8 mouse cellular contexts compared by ENCODE assay signal in genomic region chr7:131362269-131362614, GRCm38 (mm10). TPM values are rescaled to one million over a fixed set of nuclear protein-coding genes. Genes with fewer than 3 reads are reported as not detected.
DNase-seq lines count a peak whose midpoint lies in the region; ATAC-seq and TF ChIP-seq lines count a peak whose summit lies in the region.

No protein-coding gene starts in this region.

- peak overlapping the region; percentile 97 for H3K27ac ChIP-seq in heart, embryonic 15.5 days
- peak overlapping the region; percentile 70 for H3K27ac ChIP-seq in hindbrain, embryonic 11.5 days (ENCODE audit: low read depth, low read length)
- peak overlapping the region; percentile 94 for H3K27ac ChIP-seq in midbrain, embryonic 10.5 days (replicated peaks)

- no peak for DNase-seq in heart, adult 11 months
- no peak for DNase-seq in Patski (ENCODE audit: low read depth, low spot score)
- no peak for DNase-seq in hindbrain, embryonic 11.5 days (ENCODE audit: low spot score)
- DNase-seq in midbrain, embryonic 10.5 days (ENCODE audit: low spot score): no peak
- no peak for DNase-seq in cerebellum, postnatal 25 days
- no peak for DNase-seq in left cerebral cortex, postnatal 36 days (ENCODE audit: low spot score in 2 of 2)
- DNase-seq in embryo, embryonic 11 days: no peak

- H3K27me3 ChIP-seq in heart, embryonic 15.5 days: no peaks in the 10 kb centered on the region
- no peaks in the 10 kb centered on the region for H3K27me3 ChIP-seq in Patski
- H3K27me3 ChIP-seq in hindbrain, embryonic 11.5 days (ENCODE audit: control insufficient read depth, insufficient read depth, low read length): no peaks in the 10 kb centered on the region
- peaks cover 7% of the 10 kb centered on the region; the same call in 1 of the 2 replicates for H3K27me3 ChIP-seq in midbrain, embryonic 10.5 days (ENCODE audit: low read depth, poor library complexity, severe bottlenecking)

- CTCF ChIA-PET in Patski (lab: Charles Lee): no interaction called here

- H3K9me3 ChIP-seq in heart, embryonic 15.5 days (replicated peaks): no peaks in the 10 kb centered on the region
- H3K9me3 ChIP-seq in hindbrain, embryonic 11.5 days (ENCODE audit: control insufficient read depth, low read length): no peaks in the 10 kb centered on the region
- H3K9me3 ChIP-seq in midbrain, embryonic 10.5 days (replicated peaks): no peaks in the 10 kb centered on the region

- peak overlapping the region; percentile 86 for H3K4me3 ChIP-seq in heart, embryonic 15.5 days
- H3K4me3 ChIP-seq in hindbrain, embryonic 11.5 days (ENCODE audit: low read depth, low read length): peak overlapping the region; percentile 89
- peak overlapping the region; percentile 89 for H3K4me3 ChIP-seq in midbrain, embryonic 10.5 days

- peaks cover 16% of the 10 kb centered on the region for H3K4me1 ChIP-seq in heart, embryonic 15.5 days (replicated peaks)
- no peaks in the 10 kb centered on the region for H3K4me1 ChIP-seq in hindbrain, embryonic 11.5 days (replicated peaks; ENCODE audit: control insufficient read depth, insufficient read depth, low read length)
- H3K4me1 ChIP-seq in midbrain, embryonic 10.5 days: peaks cover 22% of the 10 kb centered on the region

- ATAC-seq in heart, embryonic 15.5 days (replicated peaks; ENCODE audit: insufficient number of reproducible peaks, insufficient read depth, low FRiP score, low read depth): peak; percentile 64
- peak; percentile 45 for ATAC-seq in Patski
- ATAC-seq in hindbrain, embryonic 11.5 days (ENCODE audit: low FRiP score): peak; percentile 81

- H3K4me2 ChIP-seq in heart, embryonic 15.5 days: peak overlapping the region; percentile 93
- peak overlapping the region; percentile 82 for H3K4me2 ChIP-seq in hindbrain, embryonic 11.5 days (replicated peaks; ENCODE audit: low read depth, low read length)

- peak overlapping the region; percentile 88 for H3K9ac ChIP-seq in heart, embryonic 15.5 days
- H3K9ac ChIP-seq in hindbrain, embryonic 11.5 days (ENCODE audit: low read depth, low read length): peak overlapping the region; percentile 92

- POLR2A ChIA-PET in Patski (lab: Charles Lee): no interaction called here

- under 1% methylated on average over 35 of the region's 35 CpGs for WGBS in heart, embryonic 15.5 days
- under 1% methylated on average over 35 of the region's 35 CpGs for WGBS in hindbrain, embryonic 11.5 days
- WGBS in midbrain, embryonic 10.5 days: under 1% methylated on average over 35 of the region's 35 CpGs

- H3K36me3 ChIP-seq in heart, embryonic 15.5 days: peaks cover 20% of the 10 kb centered on the region
- H3K36me3 ChIP-seq in hindbrain, embryonic 11.5 days (ENCODE audit: control insufficient read depth, insufficient read depth, low read length): peaks cover 2% of the 10 kb centered on the region; the same call in 1 of the 2 replicates
- peaks cover 38% of the 10 kb centered on the region for H3K36me3 ChIP-seq in midbrain, embryonic 10.5 days

- intact Hi-C loops in left cerebral cortex, postnatal 36 days (cut with DNase I): loop anchor here (2.0 kb wide), 1 partner anchor 49 kb away; the partner anchor contains the start of genes Acadsb and Ikzf5

- TF ChIP-seq CTCF in Patski (IDR thresholded peaks at IDR 0.05): no peak

- in situ Hi-C loops in Patski (cut with MboI; ENCODE audit: low pct_unique_long_range_greater_than_20kb): loop anchor here (25.0 kb wide), 1 partner anchor 1750 kb away; no protein-coding TSS in a partner anchor

RNA-seq across cellular contexts. Expression of gene 2310057M21Rik, which starts 0.3 kb away (rescaled TPM):
- polyA plus RNA-seq in heart, embryonic 15.5 days (2015; fragmentation: Nextera tagmentation; extraction: Ambion mirVana): 15.4 and 16.1 TPM in 2 replicates
- 13.7 TPM for polyA plus RNA-seq in Patski (2021)
- polyA plus RNA-seq in hindbrain, embryonic 11.5 days (2014; fragmentation: Nextera tagmentation; extraction: Ambion mirVana): 22.5 and 23.7 TPM in 2 replicates
- 22.9 and 24.0 TPM in 2 replicates for polyA plus RNA-seq in midbrain, embryonic 10.5 days (2016; fragmentation: Nextera tagmentation; extraction: Ambion mirVana)
- total RNA-seq in left cerebral cortex, postnatal 36 days (2021): 10 to 100 TPM; 29.6 to 31.2 TPM

RNA-seq across cellular contexts. Expression of gene Pstk, which starts 8.7 kb away (rescaled TPM):
- 79.6 and 84.9 TPM in 2 replicates for polyA plus RNA-seq in heart, embryonic 15.5 days (2015; fragmentation: Nextera tagmentation; extraction: Ambion mirVana)
- 53.4 TPM for polyA plus RNA-seq in Patski (2021)
- polyA plus RNA-seq in hindbrain, embryonic 11.5 days (2014; fragmentation: Nextera tagmentation; extraction: Ambion mirVana): 59.4 and 63.3 TPM in 2 replicates
- 71.7 and 76.0 TPM in 2 replicates for polyA plus RNA-seq in midbrain, embryonic 10.5 days (2016; fragmentation: Nextera tagmentation; extraction: Ambion mirVana)
- 10 to 100 TPM; 52.9 to 61.8 TPM for total RNA-seq in left cerebral cortex, postnatal 36 days (2021)

RNA-seq across cellular contexts. Expression of gene Fam24a, which starts 28.6 kb away (rescaled TPM):
- polyA plus RNA-seq in heart, embryonic 15.5 days (2015; fragmentation: Nextera tagmentation; extraction: Ambion mirVana): not detected in 2 replicates
- not detected for polyA plus RNA-seq in Patski (2021)
- not detected in 2 replicates for polyA plus RNA-seq in hindbrain, embryonic 11.5 days (2014; fragmentation: Nextera tagmentation; extraction: Ambion mirVana)
- polyA plus RNA-seq in midbrain, embryonic 10.5 days (2016; fragmentation: Nextera tagmentation; extraction: Ambion mirVana): not detected in 2 replicates
- total RNA-seq in left cerebral cortex, postnatal 36 days (2021): not detected

RNA-seq across cellular contexts. Expression of gene Fam24b, which starts 32.9 kb away (rescaled TPM):
- polyA plus RNA-seq in heart, embryonic 15.5 days (2015; fragmentation: Nextera tagmentation; extraction: Ambion mirVana): not detected in 2 replicates
- polyA plus RNA-seq in Patski (2021): 0.37 TPM
- polyA plus RNA-seq in hindbrain, embryonic 11.5 days (2014; fragmentation: Nextera tagmentation; extraction: Ambion mirVana): not detected in 2 replicates
- not detected in 2 replicates for polyA plus RNA-seq in midbrain, embryonic 10.5 days (2016; fragmentation: Nextera tagmentation; extraction: Ambion mirVana)
- total RNA-seq in left cerebral cortex, postnatal 36 days (2021): not detected

RNA-seq across cellular contexts. Expression of gene Cuzd1, which starts 40.1 kb away (rescaled TPM):
- polyA plus RNA-seq in heart, embryonic 15.5 days (2015; fragmentation: Nextera tagmentation; extraction: Ambion mirVana): 0.62 and 0.68 TPM in 2 replicates
- polyA plus RNA-seq in Patski (2021): not detected
- polyA plus RNA-seq in hindbrain, embryonic 11.5 days (2014; fragmentation: Nextera tagmentation; extraction: Ambion mirVana): not detected in 2 replicates
- polyA plus RNA-seq in midbrain, embryonic 10.5 days (2016; fragmentation: Nextera tagmentation; extraction: Ambion mirVana): 0.06 TPM in 1 of 2 replicates, not detected in the other
- under 1 TPM; 0.17 to 0.18 TPM for total RNA-seq in left cerebral cortex, postnatal 36 days (2021)
